Mouse (Mus musculus) gastrocnemius, postnatal 4 days (tissue): Measurements from ENCODE around the gene Coq9. TPM values are rescaled to one million over a fixed set of nuclear protein-coding genes. Genes with fewer than 3 reads are reported as not detected.

Source experiments
- DNase-seq, 2 experiments: peaks; one replicate each; pipeline ENCODE4 v3.0.0; 2021 to 2022; ENCODE audit warnings: low spot score in 2 of 2, mixed read lengths in 2 of 2
- long read RNA-seq, 2 experiments: library from polyadenylated mRNA; stranded (forward); transcript quantifications; one replicate each; pipeline ENCODE4 v2.0.0; 2021
- total RNA-seq, 2 experiments: library from RNA; stranded (reverse); gene quantifications; 2 replicates each; pipeline ENCODE4 v1.2.3; 2021

Gene Coq9
- 100 to 1,000 TPM; 179 to 186 TPM for total RNA-seq
- long read RNA-seq, experiment 1, transcript Coq9-204 (8 exons, 831 nt) = minor isoform, 5 of 246 reads
- long read RNA-seq, experiment 1, transcript Coq9-201 (9 exons, 1,789 nt) = major isoform, 213 of 246 reads
- long read RNA-seq, experiment 1, partial matches to known transcripts = 13 of 246 reads
- long read RNA-seq, experiment 1, other reads (novel, unspliced or antisense) = 12 of 246 reads
- long read RNA-seq, experiment 2, transcript Coq9-204 (8 exons, 831 nt) = minor isoform, 7 of 324 reads
- long read RNA-seq, experiment 2, transcript Coq9-201 (9 exons, 1,789 nt) = major isoform, 286 of 324 reads
- long read RNA-seq, experiment 2, transcript Coq9-208 (2 exons, 368 nt) = minor isoform, 6 of 324 reads
- long read RNA-seq, experiment 2, partial matches to known transcripts = 12 of 324 reads
- long read RNA-seq, experiment 2, other reads (novel, unspliced or antisense) = 13 of 324 reads

GRCm38 (mm10) chr8:94837662-94838574 is at the start of gene Coq9, which contains the start of gene Ciapin1:
Gene Coq9 (plus strand): TSS chr8:94838321.
Gene Ciapin1 (minus strand): TSS chr8:94838358.
- DNase-seq = peak; percentile 90 to 94

GRCm38 (mm10) chr8:94789256-94789955 is 48.7 kb upstream of the Coq9 start:
- no peak for DNase-seq

- no peak for DNase-seq
Measured at GRCm38 (mm10) chr8:94794368-94794767, 43.8 kb upstream of the Coq9 start.

GRCm38 (mm10) chr8:94794782-94795181 is 43.3 kb upstream of the Coq9 start:
- no peak for DNase-seq

- DNase-seq = no peak
Measured at GRCm38 (mm10) chr8:94800278-94800968, 37.7 kb upstream of the Coq9 start.

GRCm38 (mm10) chr8:94801293-94802095 is 36.6 kb upstream of the Coq9 start:
- DNase-seq = no peak

GRCm38 (mm10) chr8:94802375-94802774 is 35.7 kb upstream of the Coq9 start:
- no peak for DNase-seq

GRCm38 (mm10) chr8:94803551-94803950 is 34.6 kb upstream of the Coq9 start:
- DNase-seq = no peak

- no peak for DNase-seq
Measured at GRCm38 (mm10) chr8:94804546-94805340, 33.4 kb upstream of the Coq9 start.

GRCm38 (mm10) chr8:94805811-94806210 is 32.3 kb upstream of the Coq9 start:
- no peak for DNase-seq

- DNase-seq = no peak
Measured at GRCm38 (mm10) chr8:94807506-94807905, 30.6 kb upstream of the Coq9 start.

- DNase-seq = no peak
Measured at GRCm38 (mm10) chr8:94808372-94808771, 29.7 kb upstream of the Coq9 start.

GRCm38 (mm10) chr8:94810153-94810552 is 28.0 kb upstream of the Coq9 start, which contains the start of gene Ccl17:
Gene Ccl17 (plus strand): TSS chr8:94810453.
- no peak for DNase-seq

GRCm38 (mm10) chr8:94810855-94811254 is 27.3 kb upstream of the Coq9 start:
- DNase-seq = no peak

- no peak for DNase-seq
Measured at GRCm38 (mm10) chr8:94811654-94812053, 26.5 kb upstream of the Coq9 start.

- peak; percentile 59 to 78 for DNase-seq
Measured at GRCm38 (mm10) chr8:94812645-94813098, 25.4 kb upstream of the Coq9 start.

- no peak for DNase-seq
Measured at GRCm38 (mm10) chr8:94814556-94814955, 23.6 kb upstream of the Coq9 start.

GRCm38 (mm10) chr8:94817933-94818332 is 20.2 kb upstream of the Coq9 start:
- no peak for DNase-seq
